Mouse (Mus musculus) testis, adult 2 months (tissue): ENCODE measurements around the gene Barhl2. TPM values are rescaled to one million over a fixed set of nuclear protein-coding genes. Genes with fewer than 3 reads are reported as not detected.

Experiments
- H3K27ac ChIP-seq: fragments of 200-500 bp; 2 replicates; pipeline ENCODE4 v1.5.1; 2012; ENCODE audit warnings: low read depth, low read length; ENCODE audit not compliant: control insufficient read depth, insufficient read depth
- H3K27me3 ChIP-seq: fragments of 200-500 bp; 2 replicates; pipeline ENCODE4 v1.6.1; 2012; ENCODE audit warnings: mild to moderate bottlenecking, low read length, moderate library complexity; ENCODE audit not compliant: control insufficient read depth, insufficient read depth
- H3K36me3 ChIP-seq: fragments of 200-500 bp; 2 replicates; pipeline ENCODE4 v1.6.1; 2012; ENCODE audit warnings: mild to moderate bottlenecking, low read length; ENCODE audit not compliant: control insufficient read depth, insufficient read depth
- H3K4me1 ChIP-seq: fragments of 200-500 bp; 2 replicates; pipeline ENCODE4 v1.6.1; 2012; ENCODE audit warnings: low read length; ENCODE audit not compliant: control insufficient read depth, insufficient read depth
- H3K4me3 ChIP-seq: fragments of 200-500 bp; 2 replicates; pipeline ENCODE4 v1.5.1; 2012; ENCODE audit warnings: low read depth, mild to moderate bottlenecking, low read length, moderate library complexity, mixed read lengths; ENCODE audit not compliant: control insufficient read depth
- CTCF ChIP-seq: fragments of 200-500 bp; IDR thresholded peaks from 2 replicates; pipeline ENCODE4 v1.5.1; 2012; ENCODE audit warnings: low read depth, mild to moderate bottlenecking, inconsistent platforms, low read length, moderate library complexity; ENCODE audit not compliant: control insufficient read depth, insufficient read depth, insufficient replicate concordance
- POLR2A ChIP-seq: fragments of 200-500 bp; IDR thresholded peaks from 2 replicates; pipeline ENCODE4 v1.6.1; 2012; ENCODE audit warnings: low read depth, mild to moderate bottlenecking, inconsistent platforms, low read length, moderate library complexity; ENCODE audit not compliant: control insufficient read depth
- polyA plus RNA-seq: library from polyadenylated mRNA; depleted of rRNA; stranded (reverse); fragments of >200 nt; gene quantifications from 2 replicates; pipeline ENCODE4 v1.2.3, GENCODE M21; 2012

The Barhl2 gene
- polyA plus RNA-seq, 1 experiment: 0.30 TPM

- Histone ChIP-seq H3K4me3 (peak overlapping the region; percentile 81), H3K27ac (peak overlapping the region; percentile 54; the same call in 1 of the 2 replicates), H3K27me3 (peaks cover 12% of the 10 kb centered on the region), H3K4me1 (peaks cover 29% of the 10 kb centered on the region), H3K36me3 (no peaks in the 10 kb centered on the region)
- no peak for TF ChIP-seq POLR2A
- no peak for TF ChIP-seq CTCF
Observed at GRCm38 (mm10) chr5:106459120-106459641, 1.2 kb upstream of the Barhl2 start.

- TF ChIP-seq POLR2A (peak; percentile 57; the same call in 1 of the 2 replicates), CTCF (no peak)
- Histone ChIP-seq H3K4me3 (peak overlapping the region; percentile 81), H3K27me3 (peaks cover 9% of the 10 kb centered on the region), H3K36me3 (no peaks in the 10 kb centered on the region), H3K27ac (peak overlapping the region; percentile 54), H3K4me1 (peaks cover 26% of the 10 kb centered on the region)
Observed at GRCm38 (mm10) chr5:106458477-106459119, 632 bp upstream of the Barhl2 start.

- Histone ChIP-seq H3K27ac (no peak overlapping the region), H3K36me3 (no peaks in the 10 kb centered on the region), H3K27me3 (peaks cover 8% of the 10 kb centered on the region), H3K4me3 (peak overlapping the region; percentile 7; the same call in 1 of the 2 replicates), H3K4me1 (peaks cover 30% of the 10 kb centered on the region)
- TF ChIP-seq POLR2A: no peak
- TF ChIP-seq CTCF: no peak
Observed at GRCm38 (mm10) chr5:106457111-106457925, 648 bp downstream of the Barhl2 start.

GRCm38 (mm10) chr5:106455984-106456383, 2.0 kb downstream of the Barhl2 start:
- Histone ChIP-seq H3K27me3 (peaks cover 11% of the 10 kb centered on the region), H3K4me3 (no peak overlapping the region), H3K4me1 (peaks cover 36% of the 10 kb centered on the region), H3K36me3 (no peaks in the 10 kb centered on the region), H3K27ac (no peak overlapping the region)
- TF ChIP-seq POLR2A (no peak), CTCF (no peak)

- no peak overlapping the region for H3K27ac ChIP-seq
- peaks cover 35% of the 10 kb centered on the region for H3K4me1 ChIP-seq
- H3K36me3 ChIP-seq: no peaks in the 10 kb centered on the region
- TF ChIP-seq CTCF (no peak), POLR2A (no peak)
- no peak overlapping the region for H3K4me3 ChIP-seq
- H3K27me3 ChIP-seq: peaks cover 11% of the 10 kb centered on the region
Observed at GRCm38 (mm10) chr5:106455106-106455920, 2.7 kb downstream of the Barhl2 start.

- H3K4me1 ChIP-seq: peaks cover 31% of the 10 kb centered on the region
- H3K27me3 ChIP-seq: peaks cover 11% of the 10 kb centered on the region
- H3K36me3 ChIP-seq: no peaks in the 10 kb centered on the region
- TF ChIP-seq POLR2A (no peak), CTCF (no peak)
- H3K4me3 ChIP-seq: no peak overlapping the region
- no peak overlapping the region for H3K27ac ChIP-seq
Observed at GRCm38 (mm10) chr5:106454411-106455105, 3.4 kb downstream of the Barhl2 start.
